Comparison of ENCODE assay signal across 1 mouse cellular context in the genomic region with DNA sequence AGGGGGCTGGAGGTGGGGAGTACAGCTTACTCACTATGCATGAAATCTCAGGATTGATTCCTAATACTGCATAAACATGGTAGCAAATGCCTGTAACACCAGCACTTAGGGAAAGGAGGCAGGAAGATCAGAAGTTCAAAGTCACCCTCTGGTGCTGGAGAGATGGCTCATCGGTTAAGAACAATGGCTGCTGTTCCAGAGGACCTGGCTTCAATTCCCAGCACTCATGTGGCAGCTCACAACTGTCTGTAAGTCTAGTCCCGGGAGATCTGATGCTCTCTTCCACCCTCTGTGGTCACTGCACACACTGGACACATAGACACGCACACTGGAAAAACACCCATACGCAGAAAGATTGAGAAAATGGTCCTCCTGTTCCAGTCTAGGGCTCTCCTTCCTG.
TF ChIP-seq lines count a peak whose summit lies in the region.

No protein-coding gene starts in this region.

TF ChIP-seq in ES-E14, 5 proteins besides CTCF, POLR2A, EP300 and RAD21:
- no peak for TF ChIP-seq CHD2 (IDR thresholded peaks at IDR 0.05; ENCODE audit: low read depth, low read length)
- TF ChIP-seq ZNF384 (IDR thresholded peaks at IDR 0.05; ENCODE audit: low read depth, low read length): no peak
- TF ChIP-seq ZC3H11A (IDR thresholded peaks at IDR 0.05; ENCODE audit: borderline replicate concordance, low read depth, low read length): no peak
- TF ChIP-seq HCFC1 (IDR thresholded peaks at IDR 0.05; ENCODE audit: borderline replicate concordance, insufficient read depth, low read length): no peak
- no peak for TF ChIP-seq MAFK (IDR thresholded peaks at IDR 0.05; ENCODE audit: insufficient read depth, low read depth, low read length)
